Mouse (Mus musculus) liver, postnatal 0 days (tissue): Measurements from ENCODE around the gene Coch.

ENCODE experiments used
- CTCF ChIP-seq: sonication (generic); IDR thresholded peaks from 2 replicates; pipeline ENCODE4 v1.5.1; 2016; ENCODE audit warnings: antibody characterized with exemption, low read depth
- EP300 ChIP-seq: IDR thresholded peaks from 2 replicates; pipeline ENCODE4 v1.6.1; 2016; ENCODE audit warnings: antibody characterized with exemption, low read depth, mild to moderate bottlenecking

- TF ChIP-seq CTCF (no peak), EP300 (no peak)
These were observed 31.7 kb upstream of the Coch start for GRCm38 (mm10) chr12:51561416-51561815.
